Mouse (Mus musculus) bone marrow macrophage, adult 2 months (primary cell): ENCODE measurements around the gene Ifnar1. TPM values are rescaled to one million over a fixed set of nuclear protein-coding genes. Genes with fewer than 3 reads are reported as not detected.

Source experiments
- H3K27ac ChIP-seq: 2 replicates; pipeline ENCODE4 v1.5.1; 2012; ENCODE audit warnings: low read depth, low read length; ENCODE audit not compliant: insufficient read depth
- H3K4me1 ChIP-seq: 2 replicates; pipeline ENCODE4 v1.6.1; 2012; ENCODE audit warnings: low read length; ENCODE audit not compliant: control insufficient read depth, insufficient read depth
- H3K4me3 ChIP-seq: 2 replicates; pipeline ENCODE4 v1.5.1; 2012; ENCODE audit warnings: mild to moderate bottlenecking, low read length, moderate library complexity; ENCODE audit not compliant: insufficient read depth
- CTCF ChIP-seq: IDR thresholded peaks from 2 replicates; pipeline ENCODE4 v1.5.1; 2012; ENCODE audit warnings: low read depth, mild to moderate bottlenecking, low read length, moderate library complexity
- POLR2A ChIP-seq: IDR thresholded peaks from 2 replicates; pipeline ENCODE4 v1.6.1; 2012; ENCODE audit warnings: mild to moderate bottlenecking, low read depth, low read length, borderline replicate concordance
- polyA plus RNA-seq: library from polyadenylated mRNA; stranded (reverse); fragments of >200 nt; gene quantifications from 2 replicates; pipeline ENCODE4 v1.2.4, GENCODE M21; 2012; ENCODE audit not compliant: missing spikeins, insufficient read depth, insufficient read length

Ifnar1 gene
- polyA plus RNA-seq, 1 experiment = 92.5 TPM

- Histone ChIP-seq H3K27ac (no peak overlapping the region), H3K4me3 (no peak overlapping the region), H3K4me1 (peaks cover 13% of the 10 kb centered on the region)
- TF ChIP-seq POLR2A (no peak), CTCF (no peak)
Measured at GRCm38 (mm10) chr16:91533097-91534001, 48.3 kb downstream of the Ifnar1 start.

DNA sequence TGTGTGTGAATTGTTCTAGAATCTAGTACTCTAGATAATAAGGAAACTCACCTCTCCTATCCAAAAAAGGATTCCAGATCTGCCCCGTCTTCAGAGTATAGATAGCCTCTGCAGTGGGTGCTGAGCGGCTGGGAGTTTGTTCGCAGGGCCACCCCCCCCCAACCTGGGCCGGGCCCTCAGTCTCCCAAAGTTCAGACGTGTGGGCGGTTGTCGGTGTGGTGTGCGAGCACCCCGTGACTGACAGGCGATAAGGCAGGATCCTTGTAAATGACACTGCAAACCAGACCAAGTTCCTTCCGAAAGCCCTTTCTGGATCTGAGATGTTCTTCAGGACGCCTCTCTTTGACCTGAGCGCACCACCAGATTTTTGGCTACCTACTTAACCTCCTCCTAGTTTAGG is 49.4 kb downstream of the Ifnar1 start:
- no peak overlapping the region for H3K4me3 ChIP-seq
- TF ChIP-seq POLR2A (no peak), CTCF (no peak)
- H3K27ac ChIP-seq = no peak overlapping the region
- H3K4me1 ChIP-seq = peaks cover 18% of the 10 kb centered on the region

- Histone ChIP-seq H3K27ac (no peak overlapping the region), H3K4me1 (peaks cover 18% of the 10 kb centered on the region), H3K4me3 (no peak overlapping the region)
- no peak for TF ChIP-seq CTCF
Measured at GRCm38 (mm10) chr16:91534888-91535287, 49.9 kb downstream of the Ifnar1 start.

GRCm38 (mm10) chr16:91536372-91536771 is 51.3 kb downstream of the Ifnar1 start:
- H3K4me3 ChIP-seq = no peak overlapping the region
- TF ChIP-seq POLR2A (no peak), CTCF (no peak)
- H3K27ac ChIP-seq = no peak overlapping the region
- H3K4me1 ChIP-seq = peaks cover 18% of the 10 kb centered on the region

GRCm38 (mm10) chr16:91537065-91537464 is 52.0 kb downstream of the Ifnar1 start:
- TF ChIP-seq CTCF (no peak), POLR2A (no peak)
- Histone ChIP-seq H3K4me3 (no peak overlapping the region), H3K4me1 (peaks cover 20% of the 10 kb centered on the region), H3K27ac (no peak overlapping the region)

GRCm38 (mm10) chr16:91538051-91538450 is 53.0 kb downstream of the Ifnar1 start:
- H3K4me1 ChIP-seq = peaks cover 20% of the 10 kb centered on the region
- no peak overlapping the region for H3K4me3 ChIP-seq
- TF ChIP-seq CTCF (no peak), POLR2A (no peak)
- H3K27ac ChIP-seq = peak overlapping the region; percentile 78

GRCm38 (mm10) chr16:91538513-91538912 is 53.5 kb downstream of the Ifnar1 start:
- Histone ChIP-seq H3K27ac (peak overlapping the region; percentile 78), H3K4me3 (no peak overlapping the region), H3K4me1 (peaks cover 23% of the 10 kb centered on the region)
- TF ChIP-seq POLR2A (no peak), CTCF (no peak)

- no peak for TF ChIP-seq POLR2A
- no peak for TF ChIP-seq CTCF
- Histone ChIP-seq H3K27ac (no peak overlapping the region), H3K4me1 (peaks cover 37% of the 10 kb centered on the region), H3K4me3 (no peak overlapping the region)
Measured at GRCm38 (mm10) chr16:91541573-91542081, 56.6 kb downstream of the Ifnar1 start.

GRCm38 (mm10) chr16:91543619-91544018 is 58.6 kb downstream of the Ifnar1 start:
- Histone ChIP-seq H3K4me1 (peaks cover 21% of the 10 kb centered on the region), H3K27ac (no peak overlapping the region), H3K4me3 (no peak overlapping the region)
- TF ChIP-seq CTCF (no peak), POLR2A (no peak)

- TF ChIP-seq CTCF (no peak), POLR2A (peak; percentile 12; the same call in 1 of the 2 replicates)
- peaks cover 25% of the 10 kb centered on the region for H3K4me1 ChIP-seq
- peak overlapping the region; percentile 92 for H3K27ac ChIP-seq
- peak overlapping the region; percentile 36 for H3K4me3 ChIP-seq
Measured at GRCm38 (mm10) chr16:91545597-91546281, 60.7 kb downstream of the Ifnar1 start.
